Mouse (Mus musculus) heart, embryonic 14.5 days (tissue): Measurements from ENCODE around the gene Lrriq3. TPM values are rescaled to one million over a fixed set of nuclear protein-coding genes. Genes with fewer than 3 reads are reported as not detected.

Experiments used
- ATAC-seq: fragments of 200-750 bp; cut with Nextera tagmentation; 2 replicates; pipeline ENCODE4 v1.8.0; 2017; ENCODE audit warnings: low read depth, moderate TSS enrichment; ENCODE audit not compliant: insufficient number of reproducible peaks, insufficient read depth, low FRiP score
- H3K27ac ChIP-seq, 2 experiments: fragments of 200-500 bp in 1 of 2; fragments of 300-500 bp in 1 of 2; sonication (generic) in 1 of 2; replicated peaks in 1 of 2; 2 replicates each; pipeline ENCODE4 v1.5.1; 2012 to 2014; ENCODE audit warnings: low read depth in 2 of 2, low read length in 2 of 2, control low read depth in 1 of 2, mild to moderate bottlenecking in 1 of 2, mixed read lengths in 1 of 2; ENCODE audit not compliant: control insufficient read depth in 1 of 2, insufficient read depth in 1 of 2
- H3K27me3 ChIP-seq: fragments of 300-500 bp; sonication (generic); 2 replicates; pipeline ENCODE4 v1.6.1; 2014; ENCODE audit warnings: mild to moderate bottlenecking, low read length, control low read depth; ENCODE audit not compliant: control insufficient read depth, insufficient read depth
- H3K36me3 ChIP-seq: fragments of 300-500 bp; sonication (generic); 2 replicates; pipeline ENCODE4 v1.6.1; 2014; ENCODE audit warnings: mild to moderate bottlenecking, control low read depth, low read length, mixed read lengths; ENCODE audit not compliant: control insufficient read depth, insufficient read depth
- H3K4me1 ChIP-seq, 2 experiments: fragments of 200-500 bp in 1 of 2; fragments of 300-500 bp in 1 of 2; sonication (generic) in 1 of 2; 2 replicates each; pipeline ENCODE4 v1.6.1; 2012 to 2014; ENCODE audit warnings: low read length in 2 of 2, control low read depth in 1 of 2, mixed read lengths in 1 of 2; ENCODE audit not compliant: control insufficient read depth in 2 of 2, insufficient read depth in 2 of 2
- H3K4me2 ChIP-seq: fragments of 300-500 bp; sonication (generic); 2 replicates; pipeline ENCODE4 v1.6.1; 2014; ENCODE audit warnings: mild to moderate bottlenecking, low read length
- H3K4me3 ChIP-seq, 2 experiments: fragments of 200-500 bp in 1 of 2; fragments of 300-500 bp in 1 of 2; sonication (generic) in 1 of 2; 2 replicates each; pipeline ENCODE4 v1.5.1; 2012 to 2014; ENCODE audit warnings: low read length in 2 of 2, mild to moderate bottlenecking in 2 of 2, control low read depth in 1 of 2, low read depth in 1 of 2, moderate library complexity in 1 of 2; ENCODE audit not compliant: control insufficient read depth in 1 of 2, insufficient read depth in 1 of 2
- H3K9ac ChIP-seq: fragments of 300-500 bp; sonication (generic); 2 replicates; pipeline ENCODE4 v1.6.1; 2014; ENCODE audit warnings: mild to moderate bottlenecking, low read length
- H3K9me3 ChIP-seq: fragments of 300-500 bp; sonication (generic); 2 replicates; pipeline ENCODE4 v1.6.1; 2016; ENCODE audit warnings: low read length, control low read depth; ENCODE audit not compliant: control insufficient read depth
- WGBS: fragments of 180-500 bp; shearing (Covaris S2); extraction: QIAGEN DNeasy Blood & Tissue Kit; methylation state at CpG from one replicate; pipeline ENCODE4 v1.1.7; 2014; 5-methylcytosine and 5-hydroxymethylcytosine counted together
- polyA plus RNA-seq: library from polyadenylated mRNA; unstranded; fragments of >200 nt; fragmentation: Nextera tagmentation; extraction: Ambion mirVana; gene quantifications from 2 replicates; pipeline ENCODE4 v1.2.1, GENCODE M21; 2014

The Lrriq3 gene
- polyA plus RNA-seq: 0.54 and 0.57 TPM in 2 replicates

- peak; percentile 99 for ATAC-seq
- peak within 1 kb of the TSS; percentile 70 for H3K4me2 ChIP-seq
- 2% methylated on average over 42 of the region's 47 CpGs for WGBS
Measured at GRCm38 (mm10) chr3:155093116-155093956, at the start of gene Lrriq3, which contains the start of gene Fpgt. Lrriq3 (plus strand) TSS chr3:155093434. Fpgt (minus strand) TSS chr3:155093403.

GRCm38 (mm10) chr3:155052021-155052420, 41.2 kb upstream of the Lrriq3 start:
- no peak overlapping the region for H3K4me3 ChIP-seq
- no peak overlapping the region for H3K9ac ChIP-seq

More at GRCm38 (mm10) chr3:155093116-155093956, at the start of gene Lrriq3, which contains the start of gene Fpgt:
- H3K9ac ChIP-seq: peak within 1 kb of the TSS; percentile 84
- no peaks in the 10 kb centered on the region; a peak in 1 of 4 replicates for H3K4me1 ChIP-seq
- peak within 1 kb of the TSS; percentile 71 to 81 for H3K27ac ChIP-seq
- no peaks in the 10 kb centered on the region for H3K9me3 ChIP-seq
- H3K4me3 ChIP-seq: peak within 1 kb of the TSS; percentile 55 to 93
- peaks cover 19% of the 10 kb centered on the region for H3K36me3 ChIP-seq
- H3K27me3 ChIP-seq: no peaks in the 10 kb centered on the region

GRCm38 (mm10) chr3:155053189-155053588, 40.0 kb upstream of the Lrriq3 start:
- Histone ChIP-seq H3K4me2 (peak overlapping the region; percentile 70), H3K9ac (peak overlapping the region; percentile 41; the same call in 1 of the 2 replicates), H3K27ac (peak overlapping the region in 1 of 2 experiments; percentile 28; a peak in 1 of 4 replicates), H3K4me1 (peaks cover 0 to 8% of the 10 kb centered on the region in 2 experiments; a peak in 2 of 4 replicates), H3K36me3 (0 out of 2 replicates have a peak, but pooled peaks cover 2% of the 10 kb centered on the region), H3K27me3 (no peaks in the 10 kb centered on the region), H3K4me3 (peak overlapping the region; percentile 4 to 37; a peak in 3 of 4 replicates), H3K9me3 (no peaks in the 10 kb centered on the region)
- WGBS: 67% methylated on average over 1 of the region's 1 CpGs
- no peak for ATAC-seq

More at GRCm38 (mm10) chr3:155052021-155052420, 41.2 kb upstream of the Lrriq3 start:
- peaks cover 0 to 8% of the 10 kb centered on the region in 2 experiments; a peak in 2 of 4 replicates for H3K4me1 ChIP-seq
- no peak for ATAC-seq
- H3K36me3 ChIP-seq: peaks cover 8% of the 10 kb centered on the region
- H3K27me3 ChIP-seq: no peaks in the 10 kb centered on the region
- no peak overlapping the region for H3K27ac ChIP-seq
- H3K4me2 ChIP-seq: peak overlapping the region; percentile 70
- no peaks in the 10 kb centered on the region for H3K9me3 ChIP-seq

- 22% methylated on average over 6 of the region's 6 CpGs for WGBS
- no peaks in the 10 kb centered on the region for H3K9me3 ChIP-seq
- peak within 1 kb of the TSS; percentile 95 to 97 for H3K27ac ChIP-seq
- ATAC-seq: peak; percentile 83
- peak within 1 kb of the TSS; percentile 70 for H3K4me2 ChIP-seq
- H3K27me3 ChIP-seq: no peaks in the 10 kb centered on the region
- 0 out of 2 replicates have a peak, but pooled peaks cover 2% of the 10 kb centered on the region for H3K36me3 ChIP-seq
- peaks cover 0 to 8% of the 10 kb centered on the region in 2 experiments; a peak in 2 of 4 replicates for H3K4me1 ChIP-seq
- peak within 1 kb of the TSS; percentile 48 to 50; a peak in 3 of 4 replicates for H3K4me3 ChIP-seq
- peak within 1 kb of the TSS; percentile 75 for H3K9ac ChIP-seq
Measured at GRCm38 (mm10) chr3:155055231-155055916, 37.9 kb upstream of the Lrriq3 start, which contains the start of gene Tnni3k. Tnni3k (minus strand) TSS chr3:155055407.

GRCm38 (mm10) chr3:155056606-155057005, 36.6 kb upstream of the Lrriq3 start:
- H3K9me3 ChIP-seq: no peaks in the 10 kb centered on the region
- peaks cover 0 to 8% of the 10 kb centered on the region in 2 experiments; a peak in 2 of 4 replicates for H3K4me1 ChIP-seq
- 0 out of 2 replicates have a peak, but pooled peaks cover 2% of the 10 kb centered on the region for H3K36me3 ChIP-seq
- no peak for ATAC-seq
- H3K4me2 ChIP-seq: no peak overlapping the region
- no peaks in the 10 kb centered on the region for H3K27me3 ChIP-seq
- H3K9ac ChIP-seq: no peak overlapping the region
- H3K4me3 ChIP-seq: no peak overlapping the region
- peak overlapping the region in 1 of 2 experiments; percentile 95; a peak in 1 of 4 replicates for H3K27ac ChIP-seq

GRCm38 (mm10) chr3:155057566-155057965, 35.7 kb upstream of the Lrriq3 start:
- H3K4me1 ChIP-seq: peaks cover 0 to 8% of the 10 kb centered on the region in 2 experiments; a peak in 2 of 4 replicates
- no peak overlapping the region for H3K4me3 ChIP-seq
- no peaks in the 10 kb centered on the region for H3K27me3 ChIP-seq
- 0 out of 2 replicates have a peak, but pooled peaks cover 2% of the 10 kb centered on the region for H3K36me3 ChIP-seq
- no peak overlapping the region for H3K4me2 ChIP-seq
- no peak overlapping the region for H3K27ac ChIP-seq
- no peak overlapping the region for H3K9ac ChIP-seq
- ATAC-seq: no peak
- no peaks in the 10 kb centered on the region for H3K9me3 ChIP-seq

- 75% methylated on average over 6 of the region's 6 CpGs for WGBS
- no peak for ATAC-seq
- no peaks in the 10 kb centered on the region for H3K9me3 ChIP-seq
- no peaks in the 10 kb centered on the region; a peak in 1 of 4 replicates for H3K4me1 ChIP-seq
- no peak overlapping the region for H3K4me3 ChIP-seq
- H3K27ac ChIP-seq: no peak overlapping the region
- no peak overlapping the region for H3K9ac ChIP-seq
- no peaks in the 10 kb centered on the region for H3K36me3 ChIP-seq
- H3K27me3 ChIP-seq: no peaks in the 10 kb centered on the region
- no peak overlapping the region for H3K4me2 ChIP-seq
Measured at GRCm38 (mm10) chr3:155058800-155059448, 34.3 kb upstream of the Lrriq3 start.
